Mouse (Mus musculus) bone marrow, adult 2 months (tissue): ENCODE measurements around the gene Ckap2l.

Experiments used
- CTCF ChIP-seq: fragments of 200-500 bp; IDR thresholded peaks from 2 replicates; pipeline ENCODE4 v1.5.1; 2011; ENCODE audit warnings: low read length, control low read depth; ENCODE audit not compliant: control insufficient read depth, insufficient read depth
- POLR2A ChIP-seq: fragments of 200-500 bp; IDR thresholded peaks from 2 replicates; pipeline ENCODE4 v1.6.1; 2011; ENCODE audit warnings: low read depth, mild to moderate bottlenecking, control low read depth, low read length, borderline replicate concordance; ENCODE audit not compliant: control insufficient read depth

GRCm38 (mm10) chr2:129227709-129228108, 69.3 kb downstream of the Ckap2l start:
- TF ChIP-seq POLR2A, result peak; percentile 66
- no peak for TF ChIP-seq CTCF
